Mouse (Mus musculus): Measurements from ENCODE around the gene Ildr2.

- TF ChIP-seq CTCF (IDR thresholded peaks at IDR 0.05; ENCODE audit: low read depth, low read length): no peak
- no peak for TF ChIP-seq POLR2A (IDR thresholded peaks at IDR 0.05; ENCODE audit: extremely low read depth, insufficient read depth, low read length)
Measured at GRCm38 (mm10) chr1:166360896-166361295, 107.0 kb downstream of the Ildr2 start.
